Mouse (Mus musculus) bone marrow, adult 2 months (tissue): ENCODE data around the gene Ttc12. TPM values are rescaled to one million over a fixed set of nuclear protein-coding genes. Genes with fewer than 3 reads are reported as not detected.

Experiments
- H3K27ac ChIP-seq: fragments of 200-500 bp; 2 replicates; pipeline ENCODE4 v1.5.1; 2012; ENCODE audit warnings: low read depth, mild to moderate bottlenecking, control low read depth, inconsistent platforms, low read length; ENCODE audit not compliant: control insufficient read depth, poor library complexity, insufficient read depth
- H3K4me1 ChIP-seq: fragments of 200-500 bp; 2 replicates; pipeline ENCODE4 v1.6.1; 2011; ENCODE audit warnings: low read length; ENCODE audit not compliant: control insufficient read depth, insufficient read depth
- H3K4me3 ChIP-seq: fragments of 200-500 bp; replicated peaks from 2 replicates; pipeline ENCODE3; 2011; ENCODE audit warnings: mild to moderate bottlenecking, low read depth, low read length, control low read depth; ENCODE audit not compliant: control insufficient read depth
- CTCF ChIP-seq: fragments of 200-500 bp; IDR thresholded peaks from 2 replicates; pipeline ENCODE4 v1.5.1; 2011; ENCODE audit warnings: low read length, control low read depth; ENCODE audit not compliant: control insufficient read depth, insufficient read depth
- POLR2A ChIP-seq: fragments of 200-500 bp; IDR thresholded peaks from 2 replicates; pipeline ENCODE4 v1.6.1; 2011; ENCODE audit warnings: low read depth, mild to moderate bottlenecking, control low read depth, low read length, borderline replicate concordance; ENCODE audit not compliant: control insufficient read depth
- WGBS: fragments of 180-500 bp; shearing (Covaris S2); methylation state at CpG from one replicate; pipeline ENCODE4 v1.1.7; 2018; 5-methylcytosine and 5-hydroxymethylcytosine counted together
- polyA plus RNA-seq: library from polyadenylated mRNA; stranded (reverse); fragments of >200 nt; gene quantifications from 2 replicates; pipeline ENCODE4 v1.2.4, GENCODE M21; 2011; ENCODE audit warnings: low replicate concordance; ENCODE audit not compliant: missing spikeins, insufficient read depth, insufficient read length

Gene Ttc12
- polyA plus RNA-seq, 1 experiment, result 0.55 TPM

DNA sequence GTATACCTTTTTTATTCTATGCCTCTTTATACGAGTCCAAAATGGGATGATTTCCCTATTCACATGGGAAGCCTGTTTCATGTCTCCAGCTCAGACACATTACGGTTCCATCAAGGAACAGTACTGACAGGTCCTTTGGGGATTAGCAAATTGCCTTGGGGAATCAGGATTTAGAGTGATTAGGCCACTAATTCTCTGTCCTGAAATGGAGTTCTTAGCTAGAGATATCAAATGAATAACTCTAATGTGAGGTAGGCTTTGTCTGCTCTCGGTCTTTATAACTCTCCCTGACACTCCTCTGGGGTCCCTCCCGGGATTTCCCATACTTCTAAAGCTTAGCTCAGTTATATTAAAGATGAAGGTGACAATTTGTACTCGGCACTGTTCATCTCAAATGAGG lies 42.0 kb upstream of the Ttc12 start:
- Histone ChIP-seq H3K27ac (no peak overlapping the region), H3K4me3 (no peak overlapping the region), H3K4me1 (no peaks in the 10 kb centered on the region; the same call in 1 of the 2 replicates)
- 77% methylated on average over 5 of the region's 5 CpGs for WGBS
- TF ChIP-seq POLR2A (no peak), CTCF (no peak)

DNA sequence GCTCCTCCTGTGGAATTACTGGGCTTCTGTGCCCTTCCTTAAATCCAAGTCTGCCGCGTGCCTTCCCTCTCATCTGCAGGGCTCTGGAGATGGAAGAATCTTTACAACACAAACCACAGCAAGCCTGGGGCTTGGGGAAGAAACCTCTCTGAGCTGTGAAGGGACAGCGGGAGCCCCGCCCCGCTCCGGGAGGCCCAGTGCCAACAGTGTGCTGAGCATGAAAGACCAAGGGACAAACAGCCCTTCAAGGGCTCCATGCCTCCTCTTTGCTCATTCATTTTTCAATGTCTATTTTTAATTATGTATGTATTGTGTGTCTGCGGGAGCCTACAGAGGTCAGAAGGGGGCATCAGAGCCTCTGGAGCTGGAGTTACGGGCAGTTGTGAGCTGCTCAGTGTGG lies 41.3 kb upstream of the Ttc12 start:
- WGBS, result 73% methylated on average over 8 of the region's 8 CpGs
- TF ChIP-seq CTCF (no peak), POLR2A (no peak)
- Histone ChIP-seq H3K4me3 (no peak overlapping the region), H3K4me1 (no peaks in the 10 kb centered on the region; the same call in 1 of the 2 replicates), H3K27ac (no peak overlapping the region)

GRCm38 (mm10) chr9:49524721-49525120 lies 38.7 kb upstream of the Ttc12 start:
- Histone ChIP-seq H3K27ac (no peak overlapping the region), H3K4me1 (no peaks in the 10 kb centered on the region), H3K4me3 (no peak overlapping the region)
- TF ChIP-seq POLR2A, result no peak
- no peak for TF ChIP-seq CTCF
- 75% methylated on average over 9 of the region's 9 CpGs for WGBS

DNA sequence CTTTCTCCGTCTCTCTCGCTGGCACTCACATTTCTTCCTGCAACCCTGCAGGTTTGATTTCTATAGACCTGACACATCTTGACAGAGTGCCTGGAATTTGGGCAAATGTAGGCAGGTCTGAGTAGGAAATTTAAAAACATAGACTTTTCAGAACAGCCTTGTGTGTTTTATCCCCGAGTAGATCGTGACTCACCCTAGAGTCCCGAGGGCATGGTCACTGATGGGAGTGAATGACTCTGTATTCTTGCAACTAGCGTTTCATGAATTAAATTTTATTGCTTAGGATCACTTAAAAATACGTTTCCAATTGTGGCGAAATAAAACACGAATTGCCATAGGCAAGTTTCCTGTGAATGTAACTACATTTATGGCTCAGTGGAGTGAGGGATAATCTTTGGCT lies 37.9 kb upstream of the Ttc12 start:
- Histone ChIP-seq H3K27ac (no peak overlapping the region), H3K4me1 (no peaks in the 10 kb centered on the region), H3K4me3 (no peak overlapping the region)
- WGBS, result 80% methylated on average over 9 of the region's 9 CpGs
- TF ChIP-seq CTCF (no peak), POLR2A (no peak)

- no peaks in the 10 kb centered on the region for H3K4me1 ChIP-seq
- WGBS, result 73% methylated on average over 2 of the region's 2 CpGs
- TF ChIP-seq CTCF (no peak), POLR2A (no peak)
- no peak overlapping the region for H3K4me3 ChIP-seq
- no peak overlapping the region for H3K27ac ChIP-seq
These were observed 28.3 kb upstream of the Ttc12 start for GRCm38 (mm10) chr9:49514306-49514705.

- Histone ChIP-seq H3K4me1 (no peaks in the 10 kb centered on the region), H3K27ac (no peak overlapping the region), H3K4me3 (no peak overlapping the region)
- WGBS, result 90% methylated on average over 4 of the region's 4 CpGs
- TF ChIP-seq CTCF, result no peak
- TF ChIP-seq POLR2A, result no peak
These were observed 24.6 kb upstream of the Ttc12 start for GRCm38 (mm10) chr9:49510666-49511065.

DNA sequence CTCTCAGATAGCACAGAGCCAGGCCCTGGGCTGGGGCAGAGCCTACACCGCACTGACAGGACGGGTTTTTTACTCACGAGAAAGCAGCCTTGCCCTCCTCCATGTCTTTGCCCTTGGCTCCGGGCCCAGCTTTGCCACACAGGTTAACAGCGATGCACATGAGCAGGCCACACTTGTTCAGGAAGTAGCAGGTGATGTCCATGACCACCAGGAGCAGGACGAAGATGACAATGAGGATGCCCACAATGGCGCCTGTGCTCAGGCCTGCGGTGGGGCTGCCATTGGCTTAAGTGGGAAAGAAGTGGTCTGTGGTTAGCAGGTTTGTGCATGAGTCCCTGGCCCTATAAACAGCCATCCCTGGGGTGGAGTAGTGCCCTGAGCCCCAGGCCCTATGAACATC lies 23.6 kb upstream of the Ttc12 start:
- TF ChIP-seq CTCF, result no peak
- TF ChIP-seq POLR2A, result no peak
- Histone ChIP-seq H3K4me1 (no peaks in the 10 kb centered on the region), H3K4me3 (no peak overlapping the region), H3K27ac (no peak overlapping the region; the same call in 1 of the 2 replicates)
- WGBS, result 81% methylated on average over 8 of the region's 8 CpGs

- H3K4me1 ChIP-seq, result no peaks in the 10 kb centered on the region
- 76% methylated on average over 3 of the region's 3 CpGs for WGBS
- no peak overlapping the region for H3K4me3 ChIP-seq
- no peak for TF ChIP-seq POLR2A
- TF ChIP-seq CTCF, result no peak
- H3K27ac ChIP-seq, result no peak overlapping the region; the same call in 1 of the 2 replicates
These were observed 23.1 kb upstream of the Ttc12 start for GRCm38 (mm10) chr9:49509094-49509493.
